Mouse (Mus musculus) liver, postnatal 0 days (tissue): Measurements from ENCODE around the gene Frem3. TPM values are rescaled to one million over a fixed set of nuclear protein-coding genes. Genes with fewer than 3 reads are reported as not detected.
A peak's percentile ranks its signal among the peaks of the same experiment; 100 is the strongest.

Experiments
- ATAC-seq: fragments of 200-750 bp; cut with Nextera tagmentation; 2 replicates; pipeline ENCODE4 v1.8.0; 2017; ENCODE audit warnings: mild to moderate bottlenecking, moderate library complexity
- DNase-seq: peaks from one replicate; pipeline ENCODE4 v3.0.0-alpha.2; 2016
- H3K27ac ChIP-seq: fragments of 300-500 bp; sonication (generic); 2 replicates; pipeline ENCODE4 v1.5.1; 2014; ENCODE audit warnings: antibody characterized with exemption, moderate library complexity, mild to moderate bottlenecking, low read depth
- H3K27me3 ChIP-seq: fragments of 300-500 bp; sonication (generic); 2 replicates; pipeline ENCODE4 v1.6.1; 2014; ENCODE audit warnings: low read length, control low read depth, mixed read lengths; ENCODE audit not compliant: insufficient read depth
- H3K36me3 ChIP-seq: fragments of 300-500 bp; sonication (generic); replicated peaks from 2 replicates; pipeline ENCODE4 v1.6.1; 2014; ENCODE audit warnings: mild to moderate bottlenecking, control low read depth, low read length, moderate library complexity, mixed read lengths; ENCODE audit not compliant: insufficient read depth
- H3K4me1 ChIP-seq: fragments of 300-500 bp; sonication (generic); 2 replicates; pipeline ENCODE4 v1.6.1; 2014; ENCODE audit warnings: antibody characterized with exemption, mild to moderate bottlenecking, control low read depth; ENCODE audit not compliant: insufficient read depth
- H3K4me2 ChIP-seq: fragments of 300-500 bp; sonication (generic); 2 replicates; pipeline ENCODE4 v1.6.1; 2014; ENCODE audit warnings: low read depth, mild to moderate bottlenecking, low read length, moderate library complexity, mixed read lengths
- H3K4me3 ChIP-seq: fragments of 300-500 bp; sonication (generic); 2 replicates; pipeline ENCODE4 v1.5.1; 2014; ENCODE audit warnings: low read depth, low read length
- H3K9ac ChIP-seq: fragments of 300-500 bp; sonication (generic); replicated peaks from 2 replicates; pipeline ENCODE4 v1.6.1; 2014; ENCODE audit warnings: mild to moderate bottlenecking, moderate library complexity
- H3K9me3 ChIP-seq: fragments of 300-500 bp; sonication (generic); 2 replicates; pipeline ENCODE4 v1.6.1; 2016; ENCODE audit warnings: mild to moderate bottlenecking, control low read depth, low read length, mixed read lengths
- CTCF ChIP-seq: sonication (generic); IDR thresholded peaks from 2 replicates; pipeline ENCODE4 v1.5.1; 2016; ENCODE audit warnings: antibody characterized with exemption, low read depth
- EP300 ChIP-seq: IDR thresholded peaks from 2 replicates; pipeline ENCODE4 v1.6.1; 2016; ENCODE audit warnings: antibody characterized with exemption, low read depth, mild to moderate bottlenecking
- WGBS: fragments of 180-500 bp; shearing (Covaris S2); extraction: QIAGEN DNeasy Blood & Tissue Kit; methylation state at CpG from one replicate; pipeline ENCODE4 v1.1.7; 2014; ENCODE audit not compliant: insufficient replicate concordance; 5-methylcytosine and 5-hydroxymethylcytosine counted together
- polyA plus RNA-seq: library from polyadenylated mRNA; unstranded; fragments of >200 nt; fragmentation: Nextera tagmentation; extraction: Ambion mirVana; gene quantifications from 2 replicates; pipeline ENCODE4 v1.2.1, GENCODE M21; 2015

The Frem3 gene
- polyA plus RNA-seq, 1 experiment from 2014 or later, result 0.08 TPM

GRCm38 (mm10) chr8:80682594-80682993 is 71.7 kb downstream of the Frem3 start:
- WGBS, result 58% methylated on average over 5 of the region's 5 CpGs
- no peak for DNase-seq

GRCm38 (mm10) chr8:80683756-80684335 is 73.0 kb downstream of the Frem3 start:
- no peak overlapping the region for H3K4me2 ChIP-seq
- 34% methylated on average over 5 of the region's 5 CpGs for WGBS
- H3K9ac ChIP-seq, result no peak overlapping the region
- peak overlapping the region; percentile 30 for H3K27ac ChIP-seq
- no peaks in the 10 kb centered on the region for H3K36me3 ChIP-seq
- TF ChIP-seq CTCF (no peak), EP300 (peak; percentile 80; the same call in 1 of the 2 replicates)
- no peaks in the 10 kb centered on the region for H3K9me3 ChIP-seq
- H3K27me3 ChIP-seq, result no peaks in the 10 kb centered on the region
- DNase-seq (no peak), ATAC-seq (peak; percentile 75)
- H3K4me1 ChIP-seq, result peaks cover 11% of the 10 kb centered on the region
- no peak overlapping the region for H3K4me3 ChIP-seq

More at GRCm38 (mm10) chr8:80682594-80682993, 71.7 kb downstream of the Frem3 start:
- Histone ChIP-seq H3K27ac (no peak overlapping the region), H3K9ac (no peak overlapping the region), H3K4me3 (no peak overlapping the region), H3K36me3 (no peaks in the 10 kb centered on the region), H3K4me1 (peaks cover 11% of the 10 kb centered on the region), H3K27me3 (no peaks in the 10 kb centered on the region), H3K4me2 (no peak overlapping the region), H3K9me3 (no peaks in the 10 kb centered on the region)
- peak; percentile 56 for ATAC-seq
- TF ChIP-seq CTCF (no peak), EP300 (peak; percentile 58)

GRCm38 (mm10) chr8:80688141-80688540 is 77.3 kb downstream of the Frem3 start:
- WGBS, result 29% methylated on average over 4 of the region's 4 CpGs
- peaks cover 7% of the 10 kb centered on the region for H3K4me1 ChIP-seq
- ATAC-seq (peak; percentile 87), DNase-seq (peak; percentile 84)
- H3K4me3 ChIP-seq, result no peak overlapping the region
- no peak overlapping the region for H3K9ac ChIP-seq
- H3K9me3 ChIP-seq, result no peaks in the 10 kb centered on the region
- peak; percentile 91 for TF ChIP-seq CTCF
- peak; percentile 64; the same call in 1 of the 2 replicates for TF ChIP-seq EP300
- H3K27me3 ChIP-seq, result no peaks in the 10 kb centered on the region
- no peaks in the 10 kb centered on the region for H3K36me3 ChIP-seq
- H3K4me2 ChIP-seq, result peak overlapping the region; percentile 27; the same call in 1 of the 2 replicates
- no peak overlapping the region for H3K27ac ChIP-seq

GRCm38 (mm10) chr8:80710670-80711400 is 100.0 kb downstream of the Frem3 start:
- DNase-seq, result no peak
- Histone ChIP-seq H3K27ac (no peak overlapping the region), H3K9me3 (no peaks in the 10 kb centered on the region), H3K27me3 (no peaks in the 10 kb centered on the region), H3K4me1 (no peaks in the 10 kb centered on the region), H3K4me2 (no peak overlapping the region), H3K9ac (no peak overlapping the region), H3K4me3 (no peak overlapping the region), H3K36me3 (peaks cover 74% of the 10 kb centered on the region)
- 78% methylated on average over 4 of the region's 4 CpGs for WGBS
- TF ChIP-seq EP300 (no peak), CTCF (peak; percentile 59)
- ATAC-seq, result no peak

- Histone ChIP-seq H3K9me3 (no peaks in the 10 kb centered on the region), H3K27me3 (no peaks in the 10 kb centered on the region), H3K4me1 (no peaks in the 10 kb centered on the region), H3K4me2 (no peak overlapping the region), H3K4me3 (no peak overlapping the region), H3K36me3 (peaks cover 55% of the 10 kb centered on the region), H3K27ac (no peak overlapping the region), H3K9ac (no peak overlapping the region)
- ATAC-seq (no peak), DNase-seq (no peak)
- WGBS, result 93% methylated on average over 1 of the region's 1 CpGs
- TF ChIP-seq CTCF (no peak), EP300 (no peak)
Observed at GRCm38 (mm10) chr8:80714461-80714860, 103.6 kb downstream of the Frem3 start.

GRCm38 (mm10) chr8:80732326-80732725 is 121.4 kb downstream of the Frem3 start:
- DNase-seq, result no peak
- Histone ChIP-seq H3K36me3 (peaks cover 52% of the 10 kb centered on the region), H3K4me2 (no peak overlapping the region), H3K9ac (no peak overlapping the region), H3K27ac (no peak overlapping the region), H3K4me1 (0 out of 2 replicates have a peak, but pooled peaks cover 2% of the 10 kb centered on the region), H3K4me3 (no peak overlapping the region), H3K9me3 (no peaks in the 10 kb centered on the region), H3K27me3 (no peaks in the 10 kb centered on the region)
- no peak for TF ChIP-seq EP300
- TF ChIP-seq CTCF, result no peak
- ATAC-seq, result no peak
